Mouse (Mus musculus): ENCODE data around the gene Igdcc3.
"Not testable (repeated sequence)": the region's sequence is repeated elsewhere in the genome, so short reads cannot be mapped to it uniquely, and the experiment has no call there.

Igdcc3 gene

DNA sequence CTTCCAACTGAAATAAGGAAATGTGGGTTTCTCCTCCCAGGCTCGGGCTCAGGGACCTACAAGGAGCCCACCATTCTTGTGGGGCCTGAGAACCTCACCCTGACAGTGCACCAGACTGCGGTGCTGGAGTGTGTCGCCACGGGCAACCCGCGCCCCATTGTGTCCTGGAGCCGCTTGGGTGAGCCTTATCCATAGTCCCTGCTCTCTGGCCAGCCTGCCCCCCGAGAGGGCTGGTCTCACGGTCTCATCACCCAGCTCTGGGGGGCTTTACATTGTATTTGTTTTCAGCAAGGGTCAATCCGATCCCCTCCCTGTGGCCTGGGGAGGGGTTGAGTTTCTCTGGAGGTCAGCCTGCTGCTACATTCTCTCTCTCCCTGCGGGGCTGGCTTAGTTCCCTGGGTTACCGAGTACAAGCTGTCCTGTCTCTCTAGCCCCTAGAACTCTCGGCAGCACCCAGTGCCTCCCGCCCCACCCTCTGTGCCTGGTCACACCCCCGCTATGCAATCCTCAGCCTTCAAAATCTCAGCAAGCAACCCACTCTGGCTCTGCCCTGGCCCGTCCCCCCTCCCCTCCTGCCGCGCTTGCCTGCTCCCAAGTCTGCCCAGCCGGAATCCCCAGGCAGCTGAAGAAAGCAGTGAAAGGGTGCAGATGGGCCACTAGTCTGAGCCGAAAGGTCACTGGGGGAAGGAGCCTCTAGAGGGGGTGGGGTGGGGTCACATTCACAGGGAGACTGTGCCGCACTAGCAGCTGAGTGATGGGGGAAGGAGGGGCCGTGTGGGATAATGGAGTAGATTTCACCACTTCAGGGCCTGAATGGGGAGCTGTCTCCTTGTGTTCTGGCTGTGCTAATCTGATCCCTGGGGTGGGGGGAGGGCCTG is 37.6 kb downstream of the Igdcc3 start:
- DNase-seq: no peak

- peak in 1 of 2 experiments; percentile 12 for DNase-seq
Observed at GRCm38 (mm10) chr9:65179817-65180624, 39.0 kb downstream of the Igdcc3 start.

DNA sequence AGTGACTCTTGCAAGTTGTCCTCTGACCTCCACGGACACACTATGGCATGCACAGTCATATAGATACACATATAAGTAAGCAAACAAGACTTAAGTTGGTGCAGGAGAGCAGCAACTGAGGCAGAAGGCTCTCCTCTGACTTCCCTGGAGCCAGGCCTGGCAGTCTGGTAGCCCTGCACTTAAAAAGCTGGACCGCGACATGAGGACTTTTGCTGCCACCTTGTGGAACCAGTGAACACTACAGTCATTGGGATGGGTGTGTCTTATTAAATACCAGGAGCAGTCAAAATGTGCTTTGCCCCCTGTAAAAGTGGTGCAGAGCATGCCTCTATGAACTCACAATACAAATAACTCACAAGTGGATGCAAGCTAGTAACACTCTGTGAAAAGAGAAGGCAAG is 47.6 kb downstream of the Igdcc3 start:
- DNase-seq: peak; percentile 85 to 86

DNA sequence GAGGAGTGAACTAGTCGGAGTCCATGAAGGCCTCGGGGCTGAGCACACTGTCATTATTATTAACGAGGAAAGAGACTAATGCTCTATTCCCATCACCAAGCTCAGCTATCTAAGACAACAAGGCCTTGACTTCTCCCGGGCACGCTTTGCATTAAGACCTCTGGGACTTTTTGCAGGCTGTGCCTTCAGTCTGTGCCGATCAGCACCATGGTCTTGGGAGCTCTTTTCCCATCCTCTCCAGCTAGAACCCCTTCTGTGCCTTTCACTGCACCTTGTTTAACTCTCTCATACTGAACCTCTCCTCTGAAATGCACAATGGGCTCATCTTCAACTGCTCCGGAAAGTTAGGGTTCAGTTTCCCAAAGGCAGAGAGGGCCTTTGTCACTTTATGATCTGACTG is 49.3 kb downstream of the Igdcc3 start:
- DNase-seq: no peak

GRCm38 (mm10) chr9:65191389-65191754 is 50.4 kb downstream of the Igdcc3 start:
- DNase-seq: no peak

DNA sequence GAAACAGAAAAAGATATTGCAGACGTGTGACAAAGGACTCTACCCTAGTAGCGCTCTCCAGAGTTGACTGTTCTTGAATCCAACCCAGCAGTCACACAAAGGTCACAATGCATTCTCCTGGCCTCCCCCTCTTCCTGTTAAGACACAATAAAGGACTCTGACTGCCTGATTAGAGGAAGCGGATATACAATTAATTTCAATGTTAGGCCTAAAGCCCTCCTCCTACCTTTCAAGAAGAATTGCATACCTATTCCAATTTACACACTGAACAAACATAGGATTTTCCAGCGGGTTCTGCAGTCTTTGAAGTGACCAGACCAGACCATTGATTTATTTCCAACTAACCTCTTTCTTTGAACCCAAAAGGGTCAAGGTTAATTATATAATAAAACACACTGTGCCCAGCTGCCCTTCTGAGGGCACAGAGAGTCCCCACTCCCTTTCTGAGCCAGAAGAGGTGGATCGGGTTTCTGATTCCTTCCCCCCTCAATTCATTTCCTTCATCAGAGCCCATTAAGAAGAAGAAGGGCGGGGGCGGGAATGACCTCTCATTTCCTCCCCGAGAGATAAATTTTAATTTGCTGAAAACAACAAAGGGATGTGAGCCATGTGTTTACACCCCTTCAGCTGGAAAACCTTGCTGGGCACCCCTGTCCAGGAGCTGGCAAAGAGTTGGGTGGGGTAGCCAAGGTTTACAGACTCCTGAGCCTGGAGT is 50.9 kb downstream of the Igdcc3 start:
- DNase-seq: no peak

DNA sequence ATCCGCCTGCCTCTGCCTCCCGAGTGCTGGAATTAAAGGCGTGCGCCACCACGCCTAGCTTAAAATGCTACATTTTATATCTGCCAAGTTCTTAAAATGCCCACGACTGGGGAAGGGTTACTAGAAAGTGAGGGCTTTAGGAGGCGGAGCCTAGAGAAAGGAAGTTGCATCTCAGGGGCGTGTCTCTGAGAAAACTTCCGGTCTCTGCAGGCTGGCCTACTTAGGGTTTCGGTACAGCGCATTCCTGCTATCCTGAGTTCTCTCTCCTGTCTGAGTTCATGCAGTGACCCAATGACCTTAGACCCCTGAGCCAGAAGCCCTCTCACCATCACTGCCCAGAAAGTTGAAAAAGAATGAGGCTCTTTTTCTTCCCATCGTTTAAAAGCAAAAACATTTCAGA is 52.2 kb downstream of the Igdcc3 start:
- peak in 1 of 2 experiments; percentile 42 for DNase-seq

GRCm38 (mm10) chr9:65195053-65195452 is 54.1 kb downstream of the Igdcc3 start, which contains the start of gene Parp16:
TSS of gene Parp16 (plus strand) at chr9:65195353.
- no peak for DNase-seq

DNA sequence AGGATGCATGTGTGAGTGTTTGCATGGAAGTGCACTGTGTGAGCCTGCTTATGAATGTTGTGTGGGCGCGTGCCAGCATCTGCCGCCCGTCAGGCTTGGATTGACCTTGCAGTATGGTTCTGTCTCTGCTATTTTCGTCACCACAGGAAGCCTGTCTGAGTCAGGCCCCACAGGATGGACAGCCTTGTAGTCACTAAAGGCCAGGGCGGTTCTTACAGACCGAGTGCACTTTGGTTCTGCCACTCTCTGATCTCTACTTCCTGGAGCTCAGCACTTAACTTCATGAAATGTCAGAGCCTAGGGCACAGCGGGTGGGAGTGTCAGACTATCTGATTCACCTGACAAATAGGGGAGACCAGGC is 54.6 kb downstream of the Igdcc3 start:
- peak; percentile 47 to 56 for DNase-seq

- DNase-seq: peak in 1 of 2 experiments; percentile 27
Observed at GRCm38 (mm10) chr9:65195982-65196737, 55.2 kb downstream of the Igdcc3 start.

DNA sequence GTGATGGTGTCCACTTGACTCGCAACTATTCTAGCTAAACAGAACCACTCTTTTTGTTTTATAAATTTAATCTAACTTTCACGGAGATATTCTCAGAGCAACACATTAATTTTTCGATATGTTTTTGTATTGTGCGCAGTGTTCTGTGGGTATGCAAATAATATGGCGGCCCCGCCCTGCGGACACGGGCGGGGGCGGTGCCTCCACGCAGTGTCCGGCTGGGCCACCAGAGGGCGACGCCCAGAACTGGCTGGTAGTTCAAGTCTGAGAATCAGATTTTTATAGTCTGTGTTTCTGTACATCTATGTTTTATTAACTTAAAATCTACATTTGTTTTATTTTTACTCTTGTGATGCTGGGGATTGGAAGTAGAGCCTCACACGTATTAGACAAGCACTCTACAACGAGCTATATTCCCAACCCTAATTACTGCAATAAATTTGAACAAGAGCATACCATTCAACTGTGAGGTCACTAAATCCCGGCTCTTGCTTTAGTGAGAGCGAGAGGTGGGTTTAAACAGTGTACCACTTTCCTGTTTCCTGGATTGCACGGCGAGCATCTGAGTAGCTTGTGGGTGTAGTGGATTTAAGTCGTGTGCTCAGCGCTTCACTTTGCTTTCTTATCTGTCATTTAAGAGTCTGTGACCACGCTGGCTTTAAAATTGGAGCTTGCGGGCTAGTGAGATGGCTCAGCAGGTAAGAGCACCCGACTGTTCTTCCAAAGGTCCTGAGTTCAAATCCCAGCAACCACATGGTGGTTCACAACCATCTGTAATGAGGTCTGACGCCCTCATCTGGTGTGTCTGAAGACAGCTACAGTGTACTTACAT is 56.0 kb downstream of the Igdcc3 start:
- peak; percentile 97 to 98 for DNase-seq

- DNase-seq: no peak
Observed at GRCm38 (mm10) chr9:65197826-65198225, 56.8 kb downstream of the Igdcc3 start.

DNA sequence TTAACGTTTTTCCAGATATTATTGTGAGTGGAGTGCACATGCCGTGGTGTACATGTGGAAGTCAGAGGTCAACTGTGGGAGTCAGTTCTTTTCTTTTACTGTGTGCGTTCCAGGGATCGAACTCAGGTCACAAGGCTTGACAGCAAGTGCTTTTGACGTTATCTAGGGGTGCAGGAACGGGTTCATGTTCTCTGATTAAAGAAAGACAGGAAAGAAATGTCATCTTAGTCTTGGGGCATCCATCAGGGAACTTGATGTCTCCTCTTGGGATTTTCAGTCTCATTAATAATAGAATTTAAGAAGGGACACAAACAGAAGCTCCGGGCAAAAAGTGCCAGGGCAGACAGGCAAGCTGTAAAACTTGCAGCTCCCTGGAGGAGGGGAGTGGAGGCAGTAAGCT is 58.7 kb downstream of the Igdcc3 start:
- no peak for DNase-seq

- DNase-seq: peak in 1 of 2 experiments; percentile 32
Observed at GRCm38 (mm10) chr9:65200606-65201005, 59.6 kb downstream of the Igdcc3 start.

DNA sequence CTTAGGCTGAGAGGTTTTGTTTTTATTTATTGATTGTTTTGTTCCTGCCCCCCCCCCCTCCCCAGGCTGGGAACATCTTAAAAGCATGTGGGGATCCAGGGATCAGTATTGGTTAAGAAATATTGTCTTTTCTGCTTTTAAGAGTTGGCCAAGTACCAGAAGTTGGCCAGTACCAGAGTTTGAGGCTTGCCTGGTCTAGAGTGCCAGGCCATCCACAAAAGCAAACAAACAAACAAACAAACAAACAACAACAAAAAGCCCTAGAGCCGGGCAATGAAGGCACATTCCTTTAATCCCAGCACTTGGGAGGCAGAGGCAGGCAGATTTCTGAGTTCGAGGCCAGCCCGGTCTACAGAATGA is 60.0 kb downstream of the Igdcc3 start:
- DNase-seq: no peak

GRCm38 (mm10) chr9:65201381-65202164 is 60.6 kb downstream of the Igdcc3 start:
- peak; percentile 86 to 89 for DNase-seq

DNA sequence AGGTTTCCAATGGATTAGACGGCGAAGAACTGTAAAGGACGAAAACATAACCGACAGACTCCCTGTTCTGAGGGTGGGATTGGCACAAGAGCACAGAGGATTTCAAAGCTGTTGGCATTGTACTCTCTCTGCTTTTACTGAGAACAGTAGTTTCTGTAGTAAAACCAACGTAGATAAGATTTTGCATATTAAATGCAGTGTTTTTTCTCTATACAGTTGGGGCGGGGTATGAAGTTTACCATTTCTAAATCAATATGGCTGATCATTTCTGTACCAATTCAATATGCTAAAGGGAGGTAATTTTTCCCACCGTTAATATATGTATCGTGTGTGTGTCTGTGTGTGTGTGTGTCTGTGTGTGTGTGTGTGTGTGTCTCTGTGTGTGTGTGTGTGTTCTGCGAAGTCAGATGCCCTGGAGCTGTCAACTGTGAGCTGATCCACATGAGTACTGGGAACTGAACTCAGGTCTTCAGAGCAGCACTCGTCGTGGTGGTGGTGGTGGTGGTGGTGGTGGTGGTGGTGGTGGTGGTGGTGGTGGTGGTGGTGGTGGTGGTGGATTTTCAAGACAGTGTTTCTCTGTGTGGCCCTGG is 61.3 kb downstream of the Igdcc3 start:
- DNase-seq: no peak

GRCm38 (mm10) chr9:65205049-65205815 is 64.2 kb downstream of the Igdcc3 start:
- no peak for DNase-seq

DNA sequence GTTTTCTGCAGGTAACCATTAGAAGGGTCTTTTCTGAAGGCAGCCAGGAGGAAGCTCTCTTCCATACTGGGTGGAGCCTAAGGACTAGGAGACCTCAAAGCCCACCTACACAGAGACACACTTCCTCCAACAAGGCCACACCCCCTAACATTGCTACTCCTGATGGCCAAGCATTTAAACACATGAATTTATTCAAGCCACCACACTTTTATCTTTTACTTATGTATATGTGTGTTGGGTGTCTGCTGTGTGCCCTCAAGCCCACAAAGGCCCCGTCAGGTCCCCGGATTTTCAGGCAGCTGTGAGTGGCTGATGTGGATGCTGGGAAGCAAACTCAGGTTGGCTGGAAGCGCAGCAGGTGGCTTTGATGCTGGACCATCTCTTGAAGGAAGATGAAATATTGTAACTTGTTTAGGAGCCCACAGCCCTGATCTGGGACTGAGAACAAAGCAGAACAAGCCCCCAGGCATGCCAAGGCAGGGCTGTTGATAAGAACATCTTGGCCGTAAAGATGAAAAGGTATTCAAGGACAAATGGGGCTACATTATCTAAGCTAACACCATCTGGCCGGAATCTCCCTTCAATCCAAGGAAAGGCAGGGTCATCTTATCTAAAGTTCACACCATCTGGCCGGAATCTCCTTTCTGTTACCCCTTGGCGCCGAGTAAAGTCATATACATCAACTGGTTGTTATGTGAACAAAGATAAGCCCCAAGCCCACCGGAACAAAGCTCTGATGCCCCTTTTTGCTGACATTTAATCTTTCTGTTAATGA is 66.2 kb downstream of the Igdcc3 start:
- DNase-seq: not testable (repeated sequence)

Data from B cell, adult 2 months (primary cell).